Mouse (Mus musculus) embryonic facial prominence, embryonic 13.5 days (tissue): ENCODE data around the gene Decr2. TPM values are rescaled to one million over a fixed set of nuclear protein-coding genes. Genes with fewer than 3 reads are reported as not detected.

ENCODE experiments used
- ATAC-seq: fragments of 200-750 bp; cut with Nextera tagmentation; 2 replicates; pipeline ENCODE4 v1.8.0; 2017; ENCODE audit warnings: low read depth; ENCODE audit not compliant: insufficient number of reproducible peaks, insufficient read depth, low FRiP score, low TSS enrichment
- H3K27ac ChIP-seq: fragments of 300-500 bp; sonication (generic); 2 replicates; pipeline ENCODE4 v1.5.1; 2015; ENCODE audit warnings: moderate library complexity, mild to moderate bottlenecking, inconsistent platforms
- H3K27me3 ChIP-seq: fragments of 300-500 bp; sonication (generic); 2 replicates; pipeline ENCODE4 v1.6.1; 2015; ENCODE audit warnings: mild to moderate bottlenecking, inconsistent platforms
- H3K36me3 ChIP-seq: fragments of 300-500 bp; sonication (generic); 2 replicates; pipeline ENCODE4 v1.6.1; 2015; ENCODE audit warnings: mild to moderate bottlenecking, inconsistent platforms
- H3K4me1 ChIP-seq: fragments of 300-500 bp; sonication (generic); 2 replicates; pipeline ENCODE4 v1.6.1; 2015; ENCODE audit warnings: inconsistent platforms
- H3K4me2 ChIP-seq: fragments of 300-500 bp; sonication (generic); 2 replicates; pipeline ENCODE4 v1.6.1; 2015; ENCODE audit warnings: moderate library complexity, mild to moderate bottlenecking, inconsistent platforms
- H3K4me3 ChIP-seq: fragments of 300-500 bp; sonication (generic); 2 replicates; pipeline ENCODE4 v1.5.1; 2015; ENCODE audit warnings: mild to moderate bottlenecking, inconsistent platforms
- H3K9ac ChIP-seq: fragments of 300-500 bp; sonication (generic); 2 replicates; pipeline ENCODE4 v1.6.1; 2015; ENCODE audit warnings: mild to moderate bottlenecking, inconsistent platforms
- H3K9me3 ChIP-seq: fragments of 300-500 bp; sonication (generic); 2 replicates; pipeline ENCODE4 v1.6.1; 2016; ENCODE audit warnings: inconsistent platforms
- WGBS: fragments of 180-500 bp; shearing (Covaris S2); methylation state at CpG from one replicate; pipeline ENCODE4 v1.1.7; 2015; ENCODE audit warnings: mixed read lengths; 5-methylcytosine and 5-hydroxymethylcytosine counted together
- polyA plus RNA-seq: library from polyadenylated mRNA; unstranded; fragments of >200 nt; fragmentation: Nextera tagmentation; extraction: Ambion mirVana; gene quantifications from 2 replicates; pipeline ENCODE4 v1.2.1, GENCODE M21; 2015

Decr2 gene
- polyA plus RNA-seq, 1 experiment from 2014 or later = 44.9 TPM

DNA sequence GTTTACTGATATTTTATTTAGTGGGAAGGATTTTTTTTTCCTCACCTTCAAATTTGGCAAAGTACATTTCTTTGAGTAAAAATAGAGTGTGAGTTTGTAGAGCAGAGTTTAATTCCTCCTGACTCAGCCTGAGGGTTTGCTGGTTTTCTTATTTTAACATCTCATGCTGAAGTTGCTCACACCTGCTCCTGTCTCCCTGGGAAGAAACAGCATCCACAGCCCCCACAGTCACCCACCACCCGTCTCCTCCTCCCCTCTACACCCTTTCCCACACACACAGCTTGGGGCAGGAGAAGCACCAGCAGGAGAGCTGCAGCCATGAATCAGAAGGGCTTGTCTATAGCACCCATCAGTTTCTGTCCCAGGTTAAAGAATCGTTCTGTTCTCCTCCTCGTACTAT is 14.9 kb downstream of the Decr2 start:
- Histone ChIP-seq H3K27ac (no peak overlapping the region), H3K9ac (no peak overlapping the region), H3K27me3 (0 out of 2 replicates have a peak, but pooled peaks cover 3% of the 10 kb centered on the region), H3K4me1 (no peaks in the 10 kb centered on the region), H3K4me3 (no peak overlapping the region), H3K36me3 (no peaks in the 10 kb centered on the region), H3K9me3 (no peaks in the 10 kb centered on the region), H3K4me2 (no peak overlapping the region)
- ATAC-seq = no peak
- 64% methylated on average over 3 of the region's 3 CpGs for WGBS

DNA sequence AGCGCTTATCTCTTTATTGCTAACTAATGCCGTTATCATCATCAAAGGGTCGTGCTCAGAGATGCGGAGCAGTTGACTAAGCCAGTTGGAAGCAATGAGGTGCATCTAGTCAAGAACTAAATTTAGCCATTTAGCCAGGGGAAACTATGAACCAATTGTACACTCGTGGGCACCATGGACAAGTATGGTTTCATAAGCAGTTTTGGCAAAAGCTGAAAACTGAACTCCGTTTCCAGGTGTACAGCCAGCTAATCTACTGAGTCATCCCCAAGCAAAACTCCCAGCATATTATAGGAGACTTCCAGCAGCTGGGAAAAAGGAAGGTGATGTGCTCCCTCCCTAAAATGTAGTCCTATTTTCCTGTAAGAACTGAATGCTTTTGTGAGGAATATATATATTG is 20.0 kb downstream of the Decr2 start:
- WGBS = 42% methylated on average over 6 of the region's 6 CpGs
- Histone ChIP-seq H3K9ac (peak overlapping the region; percentile 88; the same call in 1 of the 2 replicates), H3K4me2 (peak overlapping the region; percentile 99), H3K4me1 (peaks cover 38% of the 10 kb centered on the region), H3K9me3 (no peaks in the 10 kb centered on the region), H3K36me3 (peaks cover 3% of the 10 kb centered on the region), H3K27ac (no peak overlapping the region), H3K27me3 (0 out of 2 replicates have a peak, but pooled peaks cover 3% of the 10 kb centered on the region), H3K4me3 (peak overlapping the region; percentile 72)
- no peak for ATAC-seq

DNA sequence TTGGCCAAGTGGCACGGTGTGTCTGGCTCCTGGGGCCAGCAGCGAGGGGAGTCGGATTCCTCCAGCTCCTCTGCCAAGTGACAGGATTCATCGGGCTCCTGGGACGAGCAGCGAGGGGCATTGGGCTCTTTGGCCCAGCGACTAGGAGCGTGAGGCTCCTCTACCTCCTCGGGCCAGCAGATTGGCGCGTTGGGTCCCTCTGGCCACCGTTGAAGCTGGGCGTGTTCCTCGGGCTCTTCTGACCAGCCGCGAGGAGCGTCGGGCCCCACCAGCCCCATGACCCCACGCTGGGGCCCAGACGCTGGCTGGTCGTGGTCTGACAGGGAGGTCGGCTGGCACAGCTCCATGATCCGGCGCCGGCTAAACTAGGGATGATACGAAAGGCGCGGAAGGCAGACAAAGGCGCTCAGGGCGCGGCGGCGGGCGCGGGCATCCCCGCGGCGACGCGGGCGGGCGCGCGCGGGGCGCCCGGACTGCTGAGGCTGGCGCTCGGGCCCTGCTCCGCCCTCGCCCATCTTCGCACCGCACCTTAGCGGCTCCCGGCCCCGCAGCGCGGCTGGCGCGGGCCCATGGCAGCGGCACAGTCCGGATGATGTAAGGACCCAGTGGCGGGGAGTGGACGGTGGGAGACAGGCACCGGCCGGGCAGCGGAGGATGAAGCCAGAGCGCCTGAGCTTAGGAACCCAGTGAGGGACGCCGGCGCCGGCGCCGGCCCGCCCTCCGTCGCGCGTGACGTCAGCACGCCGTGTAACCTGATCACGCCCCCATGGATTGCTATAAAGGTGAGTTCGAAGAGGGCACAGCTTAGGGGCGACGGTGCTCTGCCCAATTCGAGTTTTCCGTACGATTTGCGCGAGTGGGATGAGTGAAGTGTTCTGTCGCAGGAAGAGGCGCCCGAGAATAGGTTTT is 21.1 kb downstream of the Decr2 start, which contains the start of gene Rab11fip3:
Rab11fip3 (minus strand) TSS at position 725 of the 909 bp plus-strand sequence.
- H3K27me3 ChIP-seq = 0 out of 2 replicates have a peak, but pooled peaks cover 3% of the 10 kb centered on the region
- WGBS = under 1% methylated on average over 86 of the region's 94 CpGs
- peaks cover 14% of the 10 kb centered on the region for H3K36me3 ChIP-seq
- peak within 1 kb of the TSS; percentile 99 for H3K4me2 ChIP-seq
- peaks cover 47% of the 10 kb centered on the region for H3K4me1 ChIP-seq
- peak within 1 kb of the TSS; percentile 83 for H3K27ac ChIP-seq
- H3K9me3 ChIP-seq = no peaks in the 10 kb centered on the region
- ATAC-seq = peak; percentile 92
- peak within 1 kb of the TSS; percentile 88 for H3K9ac ChIP-seq
- peak within 1 kb of the TSS; percentile 72 for H3K4me3 ChIP-seq

DNA sequence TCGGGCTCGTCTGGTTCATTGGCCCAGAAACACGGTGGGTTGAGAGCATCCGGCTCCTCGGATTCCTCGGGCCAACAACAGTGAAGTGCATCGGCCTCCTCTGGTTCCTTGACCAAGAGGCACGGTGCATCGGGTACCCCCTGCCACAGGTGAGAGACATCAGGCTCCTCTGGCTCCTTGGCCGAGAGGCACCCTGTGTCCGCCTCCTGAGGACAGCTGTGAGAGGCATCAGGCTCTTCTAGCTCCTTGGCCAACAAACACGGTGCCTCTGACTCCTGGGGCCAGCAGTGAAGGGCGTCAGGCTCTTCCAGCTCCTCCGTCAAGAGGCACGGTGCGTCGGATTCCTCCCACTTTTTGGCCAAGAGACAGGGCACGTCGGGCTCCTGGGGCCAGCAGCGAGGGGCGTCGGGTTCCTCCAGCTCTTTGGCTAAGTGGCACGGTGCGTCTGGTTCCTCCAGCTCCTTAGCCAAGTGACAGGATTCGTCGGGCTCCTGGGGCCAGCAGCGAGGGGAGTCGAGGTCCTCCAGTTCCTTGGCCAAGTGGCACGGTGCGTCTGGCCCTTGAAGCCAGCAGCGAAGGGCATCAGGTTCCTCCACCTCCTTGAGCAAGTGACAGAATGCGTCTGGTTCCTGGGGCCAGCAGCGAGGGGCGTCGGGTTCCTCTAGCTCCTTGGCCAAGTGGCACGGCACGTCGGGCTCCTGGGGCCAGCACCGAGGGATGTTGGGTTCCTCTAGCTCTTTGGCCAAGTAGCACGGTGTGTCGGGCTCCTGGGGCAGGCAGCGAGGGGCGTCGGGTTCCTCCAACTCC is 21.9 kb downstream of the Decr2 start:
- peak overlapping the region; percentile 72 for H3K4me3 ChIP-seq
- under 1% methylated on average over 44 of the region's 44 CpGs for WGBS
- no peaks in the 10 kb centered on the region for H3K9me3 ChIP-seq
- peak overlapping the region; percentile 99 for H3K4me2 ChIP-seq
- H3K4me1 ChIP-seq = peaks cover 50% of the 10 kb centered on the region
- 0 out of 2 replicates have a peak, but pooled peaks cover 3% of the 10 kb centered on the region for H3K27me3 ChIP-seq
- ATAC-seq = no peak
- 0 out of 2 replicates have a peak overlapping the region, but pooled peaks have one; percentile 83 for H3K27ac ChIP-seq
- H3K9ac ChIP-seq = peak overlapping the region; percentile 88
- H3K36me3 ChIP-seq = peaks cover 20% of the 10 kb centered on the region

DNA sequence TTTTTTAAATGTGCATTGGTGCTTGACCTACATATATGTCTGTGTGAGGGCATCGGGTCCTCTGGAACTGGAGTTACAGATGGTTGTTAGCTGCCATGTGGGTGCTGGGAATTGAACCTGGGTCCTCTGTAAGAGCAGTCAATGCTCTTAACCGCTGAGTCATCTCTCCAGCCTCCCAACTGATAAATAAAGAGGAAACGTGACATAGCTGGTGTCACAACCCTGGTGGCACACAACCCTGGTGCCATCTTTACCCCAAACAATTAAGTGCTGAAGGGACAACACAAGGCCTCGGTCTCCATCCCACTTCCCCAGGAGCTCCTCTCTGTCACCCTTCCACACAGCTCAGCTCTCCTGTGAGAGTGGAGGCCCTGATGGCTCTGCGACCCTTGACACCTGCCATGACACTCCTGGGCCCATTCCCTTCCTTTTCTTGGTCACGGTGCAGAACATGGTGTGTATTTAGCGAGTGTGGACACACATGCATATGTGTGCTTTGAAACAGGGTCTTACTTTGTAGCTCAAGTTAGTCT is 23.6 kb downstream of the Decr2 start:
- ATAC-seq = no peak
- 0 out of 2 replicates have a peak, but pooled peaks cover 3% of the 10 kb centered on the region for H3K27me3 ChIP-seq
- H3K36me3 ChIP-seq = peaks cover 28% of the 10 kb centered on the region
- H3K27ac ChIP-seq = no peak overlapping the region
- 94% methylated on average over 7 of the region's 7 CpGs for WGBS
- peak overlapping the region; percentile 99 for H3K4me2 ChIP-seq
- H3K4me1 ChIP-seq = peaks cover 50% of the 10 kb centered on the region
- H3K9ac ChIP-seq = peak overlapping the region; percentile 88
- H3K4me3 ChIP-seq = peak overlapping the region; percentile 72
- H3K9me3 ChIP-seq = no peaks in the 10 kb centered on the region

DNA sequence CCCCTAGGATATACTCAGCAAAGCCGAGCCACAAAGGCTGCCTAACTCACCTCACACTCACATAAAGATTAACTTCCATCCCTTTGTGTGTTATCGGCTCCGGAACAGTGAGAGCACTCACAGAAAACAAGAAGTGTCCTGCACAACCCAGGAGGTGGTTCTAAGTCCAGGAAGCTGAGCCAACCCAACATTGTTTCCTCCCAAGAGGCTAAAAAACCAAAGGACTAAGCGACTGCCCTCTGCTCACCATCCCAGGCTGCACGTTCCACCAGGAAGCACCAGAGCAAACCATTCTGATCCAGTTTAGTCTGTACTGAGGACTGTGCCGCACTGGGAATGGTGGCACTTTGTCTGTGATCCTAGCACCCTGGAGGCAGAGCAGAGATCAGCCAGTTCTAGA is 25.2 kb downstream of the Decr2 start:
- Histone ChIP-seq H3K9me3 (no peaks in the 10 kb centered on the region), H3K4me1 (peaks cover 48% of the 10 kb centered on the region), H3K27me3 (no peaks in the 10 kb centered on the region), H3K4me2 (no peak overlapping the region), H3K9ac (peak overlapping the region; percentile 3; the same call in 1 of the 2 replicates), H3K4me3 (no peak overlapping the region), H3K27ac (no peak overlapping the region), H3K36me3 (peaks cover 30% of the 10 kb centered on the region)
- ATAC-seq = no peak
- WGBS = 81% methylated on average over 6 of the region's 6 CpGs

DNA sequence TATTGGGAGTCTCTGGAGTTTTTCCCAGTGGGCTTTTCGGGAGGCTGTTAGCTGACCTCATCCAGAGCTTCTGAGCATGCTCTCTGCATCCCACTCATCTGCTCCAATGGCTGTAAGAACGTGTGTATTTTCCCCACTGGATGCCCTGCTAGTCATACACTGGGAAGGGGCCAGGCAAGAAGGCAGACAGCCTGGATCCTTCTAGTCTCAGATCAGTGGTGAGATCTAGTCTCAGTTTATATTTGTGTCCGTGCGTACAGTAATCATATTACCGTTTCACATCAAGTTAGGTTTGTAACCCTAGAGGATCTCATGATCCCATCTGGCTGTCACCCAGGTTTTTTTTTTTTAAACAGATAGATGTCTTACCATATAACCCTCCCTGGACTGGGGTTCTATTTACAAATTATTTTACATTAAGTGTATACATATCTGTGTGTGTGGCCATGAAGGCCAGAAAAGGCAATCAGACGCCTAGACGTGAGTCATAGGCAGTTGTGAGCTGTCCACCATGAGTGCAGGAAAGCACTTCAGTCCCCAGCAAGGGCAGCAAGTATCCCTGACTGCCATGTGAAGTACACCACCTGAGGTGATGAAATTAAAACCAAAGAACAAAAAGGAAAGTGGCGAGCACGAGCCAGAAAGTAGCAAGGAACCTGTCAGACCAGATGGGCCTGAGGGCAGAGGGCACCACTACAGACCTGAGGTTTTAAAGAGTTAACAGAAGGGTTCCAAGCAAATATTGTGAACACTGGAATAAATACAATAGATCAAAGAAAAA is 32.2 kb downstream of the Decr2 start:
- Histone ChIP-seq H3K9ac (no peak overlapping the region), H3K4me1 (peaks cover 7% of the 10 kb centered on the region), H3K36me3 (peaks cover 62% of the 10 kb centered on the region), H3K9me3 (no peaks in the 10 kb centered on the region), H3K27ac (no peak overlapping the region), H3K4me3 (no peak overlapping the region), H3K4me2 (no peak overlapping the region), H3K27me3 (no peaks in the 10 kb centered on the region)
- ATAC-seq = no peak
- 69% methylated on average over 9 of the region's 9 CpGs for WGBS

DNA sequence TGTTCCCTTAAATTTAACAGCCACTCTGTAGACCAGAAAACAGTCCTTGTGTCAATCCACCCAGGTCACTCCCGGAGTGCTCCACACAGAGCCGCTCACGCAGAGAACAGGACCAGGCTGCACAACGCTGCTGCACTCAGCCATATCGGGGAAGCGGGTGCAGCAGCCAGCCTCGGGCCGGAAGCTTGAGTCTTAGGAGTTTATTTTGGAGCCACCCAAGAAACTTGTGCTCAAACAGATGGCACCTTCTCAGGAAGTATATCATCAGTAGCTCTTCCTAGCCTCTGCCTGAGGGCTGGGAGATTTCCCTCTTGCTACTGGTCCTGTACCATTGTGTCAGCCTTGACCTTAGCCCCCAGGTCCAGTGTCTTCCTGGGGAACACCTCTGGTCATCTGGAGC is 32.9 kb downstream of the Decr2 start:
- 92% methylated on average over 8 of the region's 8 CpGs for WGBS
- Histone ChIP-seq H3K4me2 (no peak overlapping the region), H3K36me3 (peaks cover 57% of the 10 kb centered on the region), H3K27ac (no peak overlapping the region), H3K4me1 (peaks cover 7% of the 10 kb centered on the region), H3K27me3 (no peaks in the 10 kb centered on the region), H3K9me3 (no peaks in the 10 kb centered on the region), H3K4me3 (no peak overlapping the region), H3K9ac (no peak overlapping the region)
- ATAC-seq = no peak

DNA sequence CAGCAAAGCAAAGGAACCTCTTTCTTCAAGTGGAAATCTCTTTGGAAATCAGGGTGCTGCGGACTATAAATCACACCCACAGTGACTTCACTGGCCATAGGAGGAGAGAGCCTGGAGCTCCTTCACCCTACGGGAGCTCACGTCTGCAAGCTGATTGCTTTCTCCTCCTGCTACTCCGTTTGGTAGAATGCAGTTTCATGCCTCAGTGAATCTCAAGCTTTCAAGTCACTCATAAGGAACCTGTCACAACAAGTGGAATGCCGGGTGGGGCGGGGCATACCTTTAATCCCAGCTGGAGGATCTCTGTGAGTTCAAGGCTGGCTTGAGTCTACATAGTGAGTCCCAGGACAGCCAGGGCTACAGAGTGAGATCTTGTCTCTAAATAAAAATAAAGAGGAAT is 35.0 kb downstream of the Decr2 start:
- peaks cover 7% of the 10 kb centered on the region for H3K4me1 ChIP-seq
- no peak overlapping the region for H3K4me2 ChIP-seq
- no peaks in the 10 kb centered on the region for H3K27me3 ChIP-seq
- H3K27ac ChIP-seq = no peak overlapping the region
- peaks cover 56% of the 10 kb centered on the region for H3K36me3 ChIP-seq
- H3K9me3 ChIP-seq = no peaks in the 10 kb centered on the region
- ATAC-seq = no peak
- no peak overlapping the region for H3K4me3 ChIP-seq
- H3K9ac ChIP-seq = no peak overlapping the region
- 60% methylated on average over 6 of the region's 6 CpGs for WGBS

DNA sequence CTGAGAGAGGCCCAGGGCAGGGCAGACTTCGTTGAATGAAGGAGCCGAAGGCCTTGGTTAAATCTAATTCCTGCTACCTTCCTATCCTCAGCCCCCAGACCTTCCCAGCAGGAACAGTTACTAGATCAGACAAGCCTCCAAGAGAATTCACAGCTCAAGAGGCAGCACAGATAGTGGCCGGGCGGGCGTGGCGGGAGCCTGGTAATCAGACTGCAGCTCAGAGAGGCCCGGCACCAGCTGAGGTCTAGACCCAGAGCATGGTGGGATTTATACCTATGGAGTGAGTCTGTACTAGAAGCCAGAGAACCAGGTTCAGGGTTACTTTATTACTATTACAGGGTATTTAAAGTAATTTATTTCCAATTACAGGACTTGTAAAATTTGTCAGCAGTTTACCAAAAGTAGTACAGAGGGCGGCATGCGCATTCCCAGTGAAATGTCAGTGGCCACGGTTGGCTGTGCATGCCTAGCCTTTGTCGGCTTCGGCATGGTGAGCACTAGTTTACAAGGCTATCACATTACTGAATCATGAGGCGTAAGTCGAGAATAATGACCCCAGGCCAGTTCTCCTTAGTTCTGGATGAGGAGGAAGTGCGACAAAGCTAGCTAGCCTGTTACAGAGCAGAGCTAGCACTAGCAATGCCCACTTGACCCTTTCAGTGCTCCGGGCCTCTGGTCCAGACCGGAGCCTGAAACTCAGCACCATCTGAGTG is 35.8 kb downstream of the Decr2 start:
- Histone ChIP-seq H3K9me3 (no peaks in the 10 kb centered on the region), H3K4me2 (no peak overlapping the region), H3K4me1 (peaks cover 7% of the 10 kb centered on the region), H3K4me3 (no peak overlapping the region), H3K9ac (no peak overlapping the region), H3K27me3 (no peaks in the 10 kb centered on the region), H3K36me3 (peaks cover 48% of the 10 kb centered on the region), H3K27ac (peak overlapping the region; percentile 1; the same call in 1 of the 2 replicates)
- ATAC-seq = no peak
- WGBS = 48% methylated on average over 17 of the region's 17 CpGs
